Mouse (Mus musculus): Measurements from ENCODE around the gene Clcnkb. TPM values are rescaled to one million over a fixed set of nuclear protein-coding genes. Genes with fewer than 3 reads are reported as not detected.

Clcnkb gene
- polyA plus RNA-seq, 1 experiment from 2014 or later, result not detected

DNA sequence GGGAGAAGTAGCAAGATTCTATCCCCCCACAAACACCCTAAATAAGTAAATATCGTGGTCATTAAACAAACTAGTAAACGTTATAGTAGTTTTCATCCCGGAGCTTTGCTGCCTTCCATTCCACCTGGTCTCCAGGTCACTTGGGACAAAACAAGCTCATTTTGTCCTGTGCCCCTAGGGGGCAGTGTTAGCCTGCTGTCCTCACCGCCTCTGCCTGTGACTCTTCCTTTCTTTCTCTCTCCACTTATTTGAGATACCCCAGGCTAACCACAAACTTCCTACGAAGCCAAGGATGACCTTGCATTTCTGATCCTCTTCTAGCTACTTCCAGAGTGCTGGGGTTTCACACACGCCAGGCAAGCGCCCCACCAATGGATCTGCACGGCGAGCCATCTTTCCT, 15.2 kb upstream of the Clcnkb start:
- Histone ChIP-seq H3K4me2 (no peak overlapping the region), H3K4me3 (replicated peaks) (no peak overlapping the region), H3K27ac (no peak overlapping the region), H3K36me3 (no peaks in the 10 kb centered on the region), H3K9me3 (no peaks in the 10 kb centered on the region), H3K9ac (no peak overlapping the region), H3K27me3 (replicated peaks) (no peaks in the 10 kb centered on the region), H3K4me1 (peaks cover 6% of the 10 kb centered on the region; the same call in 1 of the 2 replicates)
- ATAC-seq (ENCODE audit: insufficient read depth, low FRiP score, low read depth), result no peak
- 43% methylated on average over 9 of the region's 9 CpGs for WGBS

DNA sequence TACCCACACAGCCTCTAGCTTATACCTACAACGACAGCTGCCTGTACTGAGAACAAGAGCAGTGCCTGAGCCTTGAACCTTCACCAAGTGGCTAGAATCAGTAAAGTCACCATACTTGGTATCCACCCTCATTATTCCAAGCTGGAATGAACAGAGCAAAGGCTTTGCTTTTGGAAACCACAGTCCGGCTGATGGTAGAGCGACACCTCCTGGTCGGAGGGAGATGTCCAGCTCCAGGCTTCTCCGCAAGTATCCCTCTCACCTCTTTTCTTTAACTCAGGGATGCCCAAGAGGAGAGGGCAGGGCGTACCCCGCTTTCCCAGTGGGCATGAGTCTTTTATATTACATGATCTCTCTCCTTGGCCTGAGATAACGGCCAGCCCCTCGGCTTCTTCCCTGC, 14.0 kb upstream of the Clcnkb start:
- WGBS, result 49% methylated on average over 9 of the region's 9 CpGs

DNA sequence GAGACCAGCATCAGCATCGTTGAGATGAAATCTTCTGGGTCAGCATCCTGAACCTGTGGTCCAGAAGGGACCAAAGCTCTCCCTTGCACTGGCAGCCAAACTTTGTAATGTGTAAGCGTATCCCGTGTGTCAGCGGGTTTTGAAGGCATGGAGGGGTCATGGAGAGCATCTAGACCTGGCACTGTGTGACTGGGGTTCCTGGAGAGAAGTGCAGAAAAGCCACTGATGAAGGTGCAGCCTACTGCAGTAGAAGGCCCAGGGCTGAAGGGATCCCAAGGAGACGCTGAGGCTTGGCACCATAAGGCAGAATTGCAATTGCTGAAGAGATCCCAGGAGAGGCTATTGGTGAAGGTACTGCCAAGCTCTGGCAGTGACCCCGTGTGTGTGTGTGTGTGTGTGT, 13.6 kb upstream of the Clcnkb start:
- 0 out of 2 replicates have a peak, but pooled peaks cover 3% of the 10 kb centered on the region for H3K27me3 ChIP-seq (replicated peaks)
- peaks cover 16% of the 10 kb centered on the region; the same call in 1 of the 2 replicates for H3K4me1 ChIP-seq
- ATAC-seq (ENCODE audit: insufficient read depth, low FRiP score, low read depth), result no peak
- no peak overlapping the region for H3K4me3 ChIP-seq (replicated peaks)
- no peak overlapping the region for H3K27ac ChIP-seq
- WGBS, result 79% methylated on average over 6 of the region's 6 CpGs
- H3K4me2 ChIP-seq, result no peak overlapping the region
- H3K9me3 ChIP-seq, result no peaks in the 10 kb centered on the region
- no peak overlapping the region for H3K9ac ChIP-seq
- no peaks in the 10 kb centered on the region for H3K36me3 ChIP-seq

More for the DNA sequence above, 14.0 kb upstream of the Clcnkb start:
- no peak for ATAC-seq (ENCODE audit: insufficient read depth, low FRiP score, low read depth)
- H3K27ac ChIP-seq, result no peak overlapping the region
- H3K4me2 ChIP-seq, result no peak overlapping the region
- no peak overlapping the region for H3K4me3 ChIP-seq (replicated peaks)
- no peaks in the 10 kb centered on the region for H3K36me3 ChIP-seq
- H3K9ac ChIP-seq, result no peak overlapping the region
- 0 out of 2 replicates have a peak, but pooled peaks cover 1% of the 10 kb centered on the region for H3K27me3 ChIP-seq (replicated peaks)
- no peaks in the 10 kb centered on the region for H3K9me3 ChIP-seq
- peaks cover 15% of the 10 kb centered on the region; the same call in 1 of the 2 replicates for H3K4me1 ChIP-seq

DNA sequence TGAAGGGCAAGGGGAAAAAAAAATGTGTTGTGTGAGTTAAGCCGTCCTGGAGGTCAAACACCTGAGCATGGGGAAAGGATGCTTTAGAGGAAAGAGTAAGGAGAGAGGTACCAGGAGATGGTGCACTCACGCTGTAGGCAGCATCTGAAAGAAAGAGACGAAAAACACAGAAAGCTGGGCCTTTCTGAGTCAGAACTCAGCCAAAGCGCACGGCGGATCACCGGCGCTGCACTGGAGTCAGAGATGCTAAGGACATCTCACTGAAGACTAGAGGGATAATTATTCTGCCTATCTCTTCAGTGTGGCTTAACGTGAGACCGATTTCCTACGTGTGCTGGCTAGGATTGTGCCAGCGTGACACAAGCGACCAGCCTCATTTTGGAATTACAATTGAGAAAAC, 12.1 kb upstream of the Clcnkb start:
- Histone ChIP-seq H3K4me3 (replicated peaks) (no peak overlapping the region), H3K4me2 (no peak overlapping the region), H3K9me3 (no peaks in the 10 kb centered on the region), H3K27me3 (replicated peaks) (0 out of 2 replicates have a peak, but pooled peaks cover 3% of the 10 kb centered on the region), H3K4me1 (peaks cover 16% of the 10 kb centered on the region; the same call in 1 of the 2 replicates), H3K27ac (no peak overlapping the region), H3K9ac (no peak overlapping the region), H3K36me3 (no peaks in the 10 kb centered on the region)
- 86% methylated on average over 13 of the region's 13 CpGs for WGBS
- ATAC-seq (ENCODE audit: insufficient read depth, low FRiP score, low read depth), result no peak

DNA sequence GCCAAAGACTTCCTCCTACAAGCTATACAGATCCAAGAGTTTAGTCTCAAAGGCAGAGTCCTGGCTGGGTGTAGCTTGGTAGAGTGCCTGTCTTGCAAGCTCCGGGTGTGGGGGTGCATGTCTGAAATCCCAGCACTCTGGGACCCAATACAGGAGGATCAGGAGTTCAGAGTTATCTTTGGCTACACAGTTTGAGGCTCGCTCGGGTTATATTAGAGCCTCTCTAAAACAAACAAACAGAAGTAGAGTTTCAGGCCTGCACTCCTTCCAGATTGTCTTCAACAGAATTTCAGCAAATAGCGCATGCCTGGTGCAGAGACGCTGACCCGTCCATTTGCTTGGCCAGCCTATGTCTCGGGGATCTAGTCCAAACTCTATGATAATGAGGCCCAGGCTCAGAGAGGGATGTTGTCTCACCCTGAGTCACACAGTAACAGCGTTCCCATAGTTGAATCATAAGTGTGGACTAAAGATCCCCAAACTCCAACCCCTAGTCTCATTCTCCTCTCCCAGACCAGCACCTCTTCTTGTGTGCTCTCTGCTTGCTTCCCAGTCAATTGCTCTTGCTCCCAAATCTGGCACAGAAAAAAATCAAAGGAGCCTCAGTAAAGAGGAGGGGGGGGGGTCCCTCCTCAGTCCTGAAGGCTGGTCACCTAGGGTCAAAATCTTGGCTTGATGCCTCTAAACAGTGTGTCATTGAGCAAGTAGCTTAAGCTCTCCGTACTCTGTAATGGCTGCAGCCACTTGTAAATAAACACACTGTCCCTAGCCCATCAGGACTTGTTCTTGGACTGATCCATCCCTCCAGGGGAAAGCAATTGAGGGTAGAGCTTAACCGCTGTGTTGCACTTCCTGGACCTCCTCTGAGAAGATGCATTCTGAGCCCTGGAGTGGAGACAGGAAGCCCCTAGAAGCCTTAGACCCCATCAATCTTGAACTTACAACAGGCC, 11.3 kb upstream of the Clcnkb start:
- H3K27me3 ChIP-seq (replicated peaks), result 0 out of 2 replicates have a peak, but pooled peaks cover 3% of the 10 kb centered on the region
- H3K4me3 ChIP-seq (replicated peaks), result no peak overlapping the region
- H3K36me3 ChIP-seq, result no peaks in the 10 kb centered on the region
- peaks cover 16% of the 10 kb centered on the region; the same call in 1 of the 2 replicates for H3K4me1 ChIP-seq
- H3K9ac ChIP-seq, result no peak overlapping the region
- H3K4me2 ChIP-seq, result no peak overlapping the region
- H3K9me3 ChIP-seq, result no peaks in the 10 kb centered on the region
- ATAC-seq (ENCODE audit: insufficient read depth, low FRiP score, low read depth), result no peak
- peak overlapping the region; percentile 62; the same call in 1 of the 2 replicates for H3K27ac ChIP-seq
- 60% methylated on average over 10 of the region's 10 CpGs for WGBS

DNA sequence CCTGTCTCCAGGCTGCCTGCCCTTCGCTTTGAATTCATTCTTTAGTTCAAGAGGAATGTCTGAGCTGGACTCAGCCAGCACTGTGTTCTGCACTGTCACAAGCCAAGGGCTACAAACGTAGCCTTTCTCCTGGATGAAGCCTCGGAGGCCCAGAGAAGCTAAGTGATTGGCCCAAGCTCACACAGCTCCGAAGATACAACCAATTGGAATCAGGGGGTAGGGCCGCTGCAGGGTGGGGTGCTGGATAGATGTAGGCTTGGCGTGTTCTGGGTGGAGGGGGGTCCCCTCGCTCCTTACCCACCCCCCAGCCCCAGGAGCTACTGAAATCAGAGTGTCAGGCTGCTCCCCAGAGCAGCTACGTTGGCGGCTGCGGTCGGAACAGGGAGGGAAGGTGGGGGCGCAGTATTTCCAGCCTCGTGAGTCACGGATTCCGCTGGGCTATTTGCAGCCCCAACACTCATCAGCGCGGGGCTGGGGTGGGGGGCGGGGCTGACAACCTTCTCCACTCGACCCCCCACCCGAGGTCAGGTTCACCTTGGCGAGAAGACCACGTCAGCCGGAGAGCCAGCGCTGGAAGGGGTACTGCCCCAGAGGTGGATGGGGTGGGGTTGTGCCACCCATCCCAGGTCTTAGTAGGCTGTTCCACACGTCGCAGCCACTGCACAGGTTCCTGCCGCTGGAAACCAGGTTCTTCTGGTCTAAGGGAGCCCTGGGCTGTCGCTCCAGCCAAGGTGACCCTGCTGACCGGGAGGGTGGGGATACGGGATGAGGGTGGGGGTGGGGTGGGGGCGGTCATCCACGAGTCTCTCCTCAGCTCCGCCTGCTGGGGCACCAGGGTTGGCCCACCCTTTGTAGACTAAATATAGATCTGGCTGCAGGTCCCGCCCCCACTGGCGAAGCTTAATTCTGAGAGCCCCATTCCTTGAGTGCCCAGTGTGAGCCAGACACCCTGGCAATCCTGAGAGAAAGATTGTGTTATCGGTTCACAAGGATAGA, 10.0 kb upstream of the Clcnkb start:
- Histone ChIP-seq H3K36me3 (no peaks in the 10 kb centered on the region), H3K27ac (peak overlapping the region; percentile 62)
- 5% methylated on average over 36 of the region's 36 CpGs for WGBS

DNA sequence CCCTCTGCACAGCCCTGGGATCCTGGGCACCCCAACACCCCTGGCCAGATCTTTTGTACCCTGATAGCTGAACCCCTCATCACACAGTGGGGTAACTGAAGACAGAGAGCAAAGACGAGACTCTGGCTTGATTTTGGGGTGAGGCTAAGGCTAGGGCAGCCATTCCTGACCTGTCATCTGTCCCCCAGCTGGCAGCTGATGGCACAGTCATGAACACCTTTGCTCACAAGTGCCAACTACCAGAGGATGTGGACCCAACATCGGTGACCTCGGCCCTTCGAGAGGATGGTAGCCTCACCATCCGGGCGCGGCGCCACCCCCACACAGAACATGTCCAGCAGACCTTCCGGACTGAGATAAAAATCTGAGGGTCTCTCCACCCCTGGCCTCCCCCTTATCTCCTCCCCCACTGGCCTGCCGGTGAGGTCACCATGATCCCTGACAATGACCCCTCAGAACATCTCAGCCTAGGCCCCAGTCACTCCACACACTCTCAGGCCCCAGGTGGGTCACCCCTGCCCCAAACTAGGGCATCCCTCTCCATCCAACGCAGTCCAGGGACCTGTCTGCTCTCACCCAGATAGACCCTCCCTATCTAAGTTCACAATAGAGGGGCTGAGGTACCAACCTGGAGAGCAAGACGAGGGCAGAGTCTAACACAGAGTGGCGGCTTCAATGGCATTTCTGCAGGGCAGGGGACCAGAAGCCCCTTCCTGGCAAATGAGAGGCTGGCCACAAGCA, 8.0 kb upstream of the Clcnkb start:
- H3K4me1 ChIP-seq, result peaks cover 36% of the 10 kb centered on the region
- no peak overlapping the region for H3K4me3 ChIP-seq (replicated peaks)
- ATAC-seq (ENCODE audit: insufficient read depth, low FRiP score, low read depth), result no peak
- no peak overlapping the region for H3K4me2 ChIP-seq
- no peak overlapping the region for H3K9ac ChIP-seq
- H3K9me3 ChIP-seq, result no peaks in the 10 kb centered on the region
- no peak overlapping the region for H3K27ac ChIP-seq
- H3K27me3 ChIP-seq (replicated peaks), result 0 out of 2 replicates have a peak, but pooled peaks cover 3% of the 10 kb centered on the region
- no peaks in the 10 kb centered on the region for H3K36me3 ChIP-seq
- WGBS, result 86% methylated on average over 13 of the region's 13 CpGs

More for the DNA sequence above, 10.0 kb upstream of the Clcnkb start:
- ATAC-seq (ENCODE audit: insufficient read depth, low FRiP score, low read depth), result peak; percentile 67
- H3K4me2 ChIP-seq, result peak overlapping the region; percentile 62
- H3K9me3 ChIP-seq, result no peaks in the 10 kb centered on the region
- H3K4me1 ChIP-seq, result peaks cover 27% of the 10 kb centered on the region
- H3K27me3 ChIP-seq (replicated peaks), result 0 out of 2 replicates have a peak, but pooled peaks cover 3% of the 10 kb centered on the region
- H3K9ac ChIP-seq, result peak overlapping the region; percentile 13; the same call in 1 of the 2 replicates
- peak overlapping the region; percentile 34 for H3K4me3 ChIP-seq (replicated peaks)

DNA sequence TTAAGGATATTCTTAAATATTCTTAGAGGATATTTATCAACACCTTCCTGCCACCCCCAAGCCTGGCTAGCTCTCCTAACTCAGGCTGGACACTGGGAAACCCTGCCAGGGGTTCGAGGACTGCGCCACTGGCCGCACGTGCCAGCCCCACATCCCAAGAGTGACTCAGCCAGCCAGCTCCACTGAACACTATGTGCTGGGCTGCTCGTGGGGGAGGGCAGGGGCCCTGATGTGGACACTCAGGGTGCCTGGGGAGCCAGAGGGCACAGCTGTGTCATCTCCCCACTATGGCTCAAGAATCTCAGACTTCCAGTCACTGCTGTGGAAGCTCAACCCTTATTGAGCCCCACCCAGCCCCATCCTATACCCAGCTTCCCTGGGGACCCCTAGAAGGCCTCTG, 7.5 kb upstream of the Clcnkb start:
- 0 out of 2 replicates have a peak, but pooled peaks cover 3% of the 10 kb centered on the region for H3K27me3 ChIP-seq (replicated peaks)
- H3K9me3 ChIP-seq, result no peaks in the 10 kb centered on the region
- H3K9ac ChIP-seq, result no peak overlapping the region
- peaks cover 36% of the 10 kb centered on the region for H3K4me1 ChIP-seq
- no peak overlapping the region for H3K4me3 ChIP-seq (replicated peaks)
- no peak overlapping the region for H3K27ac ChIP-seq
- no peaks in the 10 kb centered on the region for H3K36me3 ChIP-seq
- 80% methylated on average over 5 of the region's 5 CpGs for WGBS
- no peak overlapping the region for H3K4me2 ChIP-seq
- ATAC-seq (ENCODE audit: insufficient read depth, low FRiP score, low read depth), result no peak

DNA sequence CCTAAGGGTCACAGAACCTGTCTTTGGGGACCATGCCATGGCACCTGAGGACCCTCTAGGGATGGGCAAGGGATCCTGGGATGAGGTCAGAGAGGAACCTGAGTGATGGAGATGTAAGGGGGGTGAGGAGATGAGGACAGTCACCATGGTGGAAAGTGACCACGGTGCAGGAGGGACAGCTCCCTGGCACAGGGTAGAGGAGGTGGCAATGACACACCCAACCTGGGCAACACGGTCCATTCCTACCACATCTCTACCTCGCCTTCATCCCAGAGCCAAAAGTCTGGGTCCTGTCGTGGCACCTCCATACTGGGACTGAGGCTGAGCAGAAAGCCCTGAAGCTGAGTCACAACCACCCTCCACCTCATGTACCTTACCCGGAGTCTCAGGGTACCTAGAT, 7.0 kb upstream of the Clcnkb start:
- no peaks in the 10 kb centered on the region for H3K9me3 ChIP-seq
- no peaks in the 10 kb centered on the region for H3K36me3 ChIP-seq
- WGBS, result 87% methylated on average over 5 of the region's 5 CpGs
- H3K4me1 ChIP-seq, result peaks cover 36% of the 10 kb centered on the region
- no peak overlapping the region for H3K4me3 ChIP-seq (replicated peaks)
- H3K27ac ChIP-seq, result no peak overlapping the region
- H3K9ac ChIP-seq, result no peak overlapping the region
- H3K4me2 ChIP-seq, result 0 out of 2 replicates have a peak overlapping the region, but pooled peaks have one; percentile 41
- H3K27me3 ChIP-seq (replicated peaks), result 0 out of 2 replicates have a peak, but pooled peaks cover 3% of the 10 kb centered on the region
- no peak for ATAC-seq (ENCODE audit: insufficient read depth, low FRiP score, low read depth)

DNA sequence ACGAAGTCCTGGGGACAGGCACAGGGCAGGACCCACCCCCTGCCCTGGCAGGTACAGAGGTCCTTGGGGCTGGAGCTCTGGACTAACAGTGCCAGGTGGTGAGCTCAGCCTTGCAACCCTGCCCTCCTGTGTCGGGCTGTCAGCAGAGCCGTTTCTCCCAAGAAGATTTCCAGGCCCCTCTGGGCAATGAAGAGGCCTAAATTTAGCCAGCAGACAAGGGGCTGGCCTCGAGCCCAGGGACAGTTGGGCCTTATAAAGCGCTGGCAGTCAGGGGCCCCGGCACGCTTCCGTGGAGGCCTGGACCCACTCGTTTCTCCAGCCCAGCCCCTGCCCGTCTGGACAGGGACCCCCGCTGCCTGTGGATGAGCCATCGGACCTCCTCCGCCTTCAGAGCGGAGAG, 5.6 kb upstream of the Clcnkb start:
- Histone ChIP-seq H3K9me3 (no peaks in the 10 kb centered on the region), H3K4me1 (peaks cover 32% of the 10 kb centered on the region), H3K4me3 (replicated peaks) (peak overlapping the region; percentile 26), H3K27me3 (replicated peaks) (0 out of 2 replicates have a peak, but pooled peaks cover 3% of the 10 kb centered on the region), H3K36me3 (no peaks in the 10 kb centered on the region), H3K9ac (no peak overlapping the region), H3K27ac (peak overlapping the region; percentile 57; the same call in 1 of the 2 replicates), H3K4me2 (peak overlapping the region; percentile 41)
- 36% methylated on average over 14 of the region's 14 CpGs for WGBS
- ATAC-seq (ENCODE audit: insufficient read depth, low FRiP score, low read depth), result peak; percentile 30; the same call in 1 of the 2 replicates

Data from stomach, embryonic 15.5 days (tissue).